Mouse (Mus musculus): ENCODE data around the gene Tbc1d22b.

GRCm38 (mm10) chr17:29502005-29502668 lies 47.4 kb upstream of the Tbc1d22b start:
- no peak for TF ChIP-seq CTCF (IDR thresholded peaks at IDR 0.05; ENCODE audit: control insufficient read depth, insufficient read depth, insufficient replicate concordance, low read depth, low read length)
- no peak for TF ChIP-seq POLR2A (IDR thresholded peaks at IDR 0.05; ENCODE audit: control insufficient read depth, low read depth, low read length)

Measured in testis, adult 2 months (tissue).